16 mouse cellular contexts compared by ENCODE assay signal in genomic region chr2:118457029-118457428, GRCm38 (mm10).
"Had no signal": no experiment of that assay in that cellular context is flagged by ENCODE, and none has a peak within 500 bp of the region (broad histone marks: within the 10 kb centered on the region; RNA-seq: fewer than 3 reads in every experiment).

No protein-coding gene starts in this region.

- H3K27ac ChIP-seq: kidney, postnatal 0 days; limb, embryonic 13.5 days; liver, embryonic 15.5 days had no signal

- H3K9me3 ChIP-seq: limb, embryonic 13.5 days; liver, embryonic 15.5 days had no signal

- H3K4me1 ChIP-seq: liver, embryonic 15.5 days had no signal

- H3K27me3 ChIP-seq: limb, embryonic 13.5 days; liver, embryonic 15.5 days had no signal

- H3K4me3 ChIP-seq: limb, embryonic 13.5 days; liver, embryonic 15.5 days had no signal

- H3K4me2 ChIP-seq: limb, embryonic 13.5 days; liver, embryonic 11.5 days; liver, embryonic 15.5 days had no signal

- ATAC-seq: lung, postnatal 0 days had no signal

- DNase-seq: kidney, adult 11 months; kidney, adult 9 months; kidney, postnatal 36 days; left cerebral cortex, postnatal 4 days; lung, adult 2 months; lung, postnatal 36 days; retina, postnatal 1 day; right cerebral cortex, postnatal 4 days; spleen, adult 18-20 months; thymus, adult 18-20 months; thymus, postnatal 14 days had no signal

- H3K9ac ChIP-seq: limb, embryonic 13.5 days; liver, embryonic 15.5 days had no signal
